Mouse (Mus musculus) adrenal gland, adult 10 weeks (tissue): ENCODE data around the gene Xirp2. TPM values are rescaled to one million over a fixed set of nuclear protein-coding genes. Genes with fewer than 3 reads are reported as not detected.

ENCODE experiments used
- polyA plus RNA-seq: library from polyadenylated mRNA; stranded (reverse); fragments of 350-450 nt; fragmentation: Illumina TruSeq; extraction: RNeasy Lipid Tissue Mini Kit (QIAGEN cat#74804); gene quantifications from one replicate; pipeline ENCODE4 v1.2.3, GENCODE M21; 2014; ENCODE audit warnings: low read depth, low replicate concordance

Xirp2 gene
- polyA plus RNA-seq, result 7.7 TPM

GRCm38 (mm10) chr2:67445780-67446179 is at the start of gene Xirp2:
Xirp2 (plus strand) TSS chr2:67446002.

DNA sequence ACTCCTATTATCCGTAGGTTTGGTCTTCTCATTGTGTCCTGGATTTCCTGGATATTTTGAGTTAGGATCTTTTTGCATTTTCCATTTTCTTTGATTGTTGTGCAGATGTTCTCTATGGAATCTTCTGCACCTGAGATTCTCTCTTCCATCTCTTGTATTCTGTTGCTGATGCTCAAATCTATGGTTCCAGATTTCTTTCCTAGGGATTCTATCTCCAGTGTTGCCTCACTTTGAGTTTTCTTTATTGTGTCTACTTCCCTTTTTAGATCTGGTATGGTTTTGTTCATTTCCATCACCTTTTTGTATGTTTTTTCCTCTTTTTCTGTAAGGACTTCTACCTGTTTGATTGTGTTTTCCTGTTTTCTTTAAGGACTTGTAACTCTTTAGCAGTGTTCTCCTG is 32.4 kb upstream of the Xirp2 start, which contains the start of gene Gm21830:
Gene Gm21830, plus strand, starts transcription at position 301 of the 400 bp plus-strand sequence.

DNA sequence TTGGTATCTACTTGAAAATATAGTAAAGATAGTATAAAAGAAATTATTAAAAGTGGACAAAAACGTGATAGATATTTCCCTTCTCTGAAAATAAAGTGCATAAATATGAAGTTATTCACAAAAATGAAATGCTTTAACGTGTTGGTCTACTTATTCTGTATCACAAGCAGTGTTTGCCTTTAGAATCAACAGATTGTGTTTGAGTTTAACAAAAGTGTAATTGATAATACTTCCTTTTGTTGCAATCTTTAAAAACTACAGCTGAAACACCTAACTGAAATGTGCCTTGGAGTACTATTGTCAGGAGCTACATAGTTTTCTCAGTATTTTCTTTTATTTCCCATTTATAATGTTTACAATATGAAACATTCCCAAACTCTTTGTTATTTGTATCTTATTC is 12.7 kb upstream of the Xirp2 start, which contains the start of gene Gm26727:
Gene Gm26727, minus strand, starts transcription at position 101 of the 400 bp plus-strand sequence.

DNA sequence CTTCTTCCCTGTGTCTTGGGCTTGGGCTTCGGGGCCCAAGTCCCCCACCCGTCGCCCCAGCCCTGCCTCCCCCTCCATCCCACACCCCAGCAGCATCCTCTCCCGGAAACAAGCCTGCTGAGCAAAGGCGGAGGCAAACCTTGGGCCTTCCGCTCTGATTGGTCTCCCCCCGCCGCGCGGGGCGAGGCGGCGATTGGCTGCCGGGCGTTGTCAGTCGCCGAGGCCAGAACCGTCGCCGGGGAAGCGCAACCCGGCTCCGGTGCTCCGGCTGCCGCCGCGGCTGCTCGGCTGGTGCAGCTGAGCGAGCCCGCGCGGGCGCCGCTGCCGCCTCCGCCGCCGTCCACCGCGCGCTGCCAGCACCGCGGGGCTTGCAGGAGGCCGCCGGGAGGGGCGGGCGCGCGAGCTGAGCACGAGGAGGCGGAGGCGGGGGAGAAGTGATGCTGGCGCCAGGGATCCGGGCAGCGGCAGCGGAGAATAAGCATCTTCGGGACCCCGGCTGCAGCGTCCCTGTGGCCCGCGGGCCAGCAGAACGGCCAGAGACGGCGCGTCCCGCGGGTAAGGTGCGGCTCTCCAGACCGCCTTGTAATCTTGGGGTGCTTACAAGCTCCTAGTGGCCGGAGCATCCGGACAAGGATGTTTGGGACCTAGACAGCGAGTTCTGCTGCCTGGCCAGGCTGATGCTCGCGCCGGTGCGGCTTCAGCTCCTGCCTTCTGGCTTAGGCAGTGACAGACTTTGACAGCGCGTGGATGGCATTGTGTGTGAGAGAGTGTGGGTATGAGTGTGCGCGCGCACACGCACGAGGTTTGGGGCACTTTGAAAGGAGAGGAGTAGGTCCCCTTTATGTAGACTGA is 119.9 kb downstream of the Xirp2 start, which contains the start of gene B3galt1:
Gene B3galt1, plus strand, starts transcription at position 392 of the 852 bp plus-strand sequence.

Other genes with a start within 250 kb of the Xirp2 start
- not detected for gene Gm21830, start 32.3 kb upstream of the Xirp2 start, polyA plus RNA-seq
- gene Gm26727, start 12.8 kb upstream of the Xirp2 start, polyA plus RNA-seq, result not detected
- 10.3 TPM for gene B3galt1, start 119.9 kb downstream of the Xirp2 start, polyA plus RNA-seq